Mouse (Mus musculus) cerebellum, adult 2 months (tissue): ENCODE data around the gene Lyzl6. TPM values are rescaled to one million over a fixed set of nuclear protein-coding genes. Genes with fewer than 3 reads are reported as not detected.
A peak's percentile ranks its signal among the peaks of the same experiment; 100 is the strongest.

Experiments
- DNase-seq, 2 experiments: peaks; one replicate each; pipeline ENCODE4 v3.0.0; 2021
- H3K27ac ChIP-seq: fragments of 200-500 bp; 2 replicates; pipeline ENCODE4 v1.5.1; 2012; ENCODE audit warnings: low read length, control low read depth, inconsistent platforms; ENCODE audit not compliant: insufficient read depth
- H3K27me3 ChIP-seq: fragments of 200-500 bp; 2 replicates; pipeline ENCODE4 v1.6.1; 2012; ENCODE audit warnings: inconsistent platforms, mild to moderate bottlenecking, low read length, moderate library complexity; ENCODE audit not compliant: control insufficient read depth, insufficient read depth
- H3K4me1 ChIP-seq: fragments of 200-500 bp; 2 replicates; pipeline ENCODE4 v1.6.1; 2011; ENCODE audit warnings: low read length; ENCODE audit not compliant: control insufficient read depth, insufficient read depth
- H3K4me3 ChIP-seq: fragments of 200-500 bp; replicated peaks from 2 replicates; pipeline ENCODE3; 2011; ENCODE audit warnings: mild to moderate bottlenecking, low read depth, low read length, control low read depth; ENCODE audit not compliant: insufficient read depth
- CTCF ChIP-seq: fragments of 200-500 bp; IDR thresholded peaks from 2 replicates; pipeline ENCODE4 v1.5.1; 2011; ENCODE audit warnings: low read depth, mild to moderate bottlenecking, control low read depth, low read length, moderate library complexity, borderline replicate concordance; ENCODE audit not compliant: insufficient read depth
- POLR2A ChIP-seq: fragments of 200-500 bp; IDR thresholded peaks from 2 replicates; pipeline ENCODE4 v1.6.1; 2011; ENCODE audit warnings: low read length, control low read depth, borderline replicate concordance; ENCODE audit not compliant: insufficient read depth
- WGBS: fragments of 180-500 bp; shearing (Covaris S2); methylation state at CpG from one replicate; pipeline ENCODE4 v1.1.7; 2018; 5-methylcytosine and 5-hydroxymethylcytosine counted together
- polyA plus RNA-seq: library from polyadenylated mRNA; depleted of rRNA; stranded (reverse); fragments of >200 nt; gene quantifications from 2 replicates; pipeline ENCODE4 v1.2.3, GENCODE M21; 2012; rRNA removed

Lyzl6 gene
- polyA plus RNA-seq, 1 experiment, result not detected

- WGBS, result 3% methylated on average over 10 of the region's 10 CpGs
- TF ChIP-seq CTCF, result peak; percentile 96
- TF ChIP-seq POLR2A, result no peak
- H3K27ac ChIP-seq, result no peak overlapping the region
- H3K4me1 ChIP-seq, result no peaks in the 10 kb centered on the region
- H3K27me3 ChIP-seq, result no peaks in the 10 kb centered on the region; the same call in 1 of the 2 replicates
- H3K4me3 ChIP-seq, result no peak overlapping the region
- peak; percentile 43 to 63 for DNase-seq
Measured at GRCm38 (mm10) chr11:103639407-103639946, 787 bp upstream of the Lyzl6 start.

- DNase-seq, result no peak
- no peak overlapping the region for H3K27ac ChIP-seq
- no peaks in the 10 kb centered on the region for H3K4me1 ChIP-seq
- TF ChIP-seq CTCF, result no peak
- no peak for TF ChIP-seq POLR2A
- no peaks in the 10 kb centered on the region; the same call in 1 of the 2 replicates for H3K27me3 ChIP-seq
- 64% methylated on average over 6 of the region's 6 CpGs for WGBS
- H3K4me3 ChIP-seq, result no peak overlapping the region
Measured at GRCm38 (mm10) chr11:103636261-103636660, 2.4 kb downstream of the Lyzl6 start.

- TF ChIP-seq CTCF (no peak), POLR2A (no peak)
- no peak for DNase-seq
- H3K27ac ChIP-seq, result no peak overlapping the region
- H3K4me1 ChIP-seq, result no peaks in the 10 kb centered on the region
- 81% methylated on average over 3 of the region's 3 CpGs for WGBS
- H3K4me3 ChIP-seq, result no peak overlapping the region
- no peaks in the 10 kb centered on the region; the same call in 1 of the 2 replicates for H3K27me3 ChIP-seq
Measured at GRCm38 (mm10) chr11:103635481-103635880, 3.2 kb downstream of the Lyzl6 start.

- no peak for TF ChIP-seq POLR2A
- no peak for TF ChIP-seq CTCF
- no peak for DNase-seq
- Histone ChIP-seq H3K27me3 (no peaks in the 10 kb centered on the region; the same call in 1 of the 2 replicates), H3K27ac (no peak overlapping the region), H3K4me1 (no peaks in the 10 kb centered on the region), H3K4me3 (no peak overlapping the region)
- 85% methylated on average over 7 of the region's 7 CpGs for WGBS
Measured at GRCm38 (mm10) chr11:103634806-103635205, 3.9 kb downstream of the Lyzl6 start.

GRCm38 (mm10) chr11:103627453-103627852 is 11.2 kb downstream of the Lyzl6 start:
- no peak for DNase-seq
- WGBS, result 87% methylated on average over 23 of the region's 23 CpGs
- no peaks in the 10 kb centered on the region for H3K4me1 ChIP-seq

GRCm38 (mm10) chr11:103621040-103621439 is 17.6 kb downstream of the Lyzl6 start, which contains the start of gene Gm884:
Gene Gm884 (minus strand): TSS chr11:103621140.
- Histone ChIP-seq H3K4me3 (no peak within 1 kb of the TSS), H3K27ac (no peak within 1 kb of the TSS), H3K4me1 (no peaks in the 10 kb centered on the region), H3K27me3 (no peaks in the 10 kb centered on the region)
- 78% methylated on average over 9 of the region's 9 CpGs for WGBS
- no peak for TF ChIP-seq CTCF
- no peak for TF ChIP-seq POLR2A
- DNase-seq, result no peak

More at GRCm38 (mm10) chr11:103627453-103627852, 11.2 kb downstream of the Lyzl6 start:
- Histone ChIP-seq H3K27me3 (no peaks in the 10 kb centered on the region), H3K27ac (no peak overlapping the region), H3K4me3 (no peak overlapping the region)
- TF ChIP-seq POLR2A, result no peak
- TF ChIP-seq CTCF, result no peak

GRCm38 (mm10) chr11:103610772-103611171 is 27.9 kb downstream of the Lyzl6 start:
- H3K27me3 ChIP-seq, result no peaks in the 10 kb centered on the region
- H3K4me3 ChIP-seq, result no peak overlapping the region
- TF ChIP-seq CTCF (no peak), POLR2A (no peak)
- H3K4me1 ChIP-seq, result no peaks in the 10 kb centered on the region
- H3K27ac ChIP-seq, result no peak overlapping the region
- WGBS, result 92% methylated on average over 2 of the region's 2 CpGs
- DNase-seq, result no peak

- no peak for DNase-seq
- H3K4me1 ChIP-seq, result no peaks in the 10 kb centered on the region
- WGBS, result 64% methylated on average over 5 of the region's 5 CpGs
- TF ChIP-seq CTCF (no peak), POLR2A (no peak)
- H3K27ac ChIP-seq, result no peak overlapping the region
- H3K4me3 ChIP-seq, result no peak overlapping the region
- no peaks in the 10 kb centered on the region for H3K27me3 ChIP-seq
Measured at GRCm38 (mm10) chr11:103606611-103607010, 32.1 kb downstream of the Lyzl6 start.

Other genes starting within 250 kb of the Lyzl6 start
- gene Plekhm1, start 226.2 kb downstream of the Lyzl6 start, polyA plus RNA-seq, result 18.5 and 19.1 TPM in 2 replicates
- not detected in 2 replicates for gene Lrrc37a, start 134.3 kb downstream of the Lyzl6 start, polyA plus RNA-seq
- gene Gm884, start 17.8 kb downstream of the Lyzl6 start, polyA plus RNA-seq, result not detected in 2 replicates
- 5.8 and 6.9 TPM in 2 replicates for gene Rprml, start 10.7 kb upstream of the Lyzl6 start, polyA plus RNA-seq
- 86.5 and 87.4 TPM in 2 replicates for gene Gosr2, start 59.0 kb upstream of the Lyzl6 start, polyA plus RNA-seq
- gene Wnt9b, start 110.9 kb upstream of the Lyzl6 start, polyA plus RNA-seq, result 1.0 and 1.1 TPM in 2 replicates
- gene Wnt3, start 135.3 kb upstream of the Lyzl6 start, polyA plus RNA-seq, result 13.6 and 14.5 TPM in 2 replicates